Mouse (Mus musculus): ENCODE measurements around the gene Itm2a. TPM values are rescaled to one million over a fixed set of nuclear protein-coding genes. Genes with fewer than 3 reads are reported as not detected.

Gene Itm2a
- polyA plus RNA-seq (2014; fragmentation: Nextera tagmentation; extraction: Ambion mirVana): 66.7 and 141 TPM in 2 replicates

DNA sequence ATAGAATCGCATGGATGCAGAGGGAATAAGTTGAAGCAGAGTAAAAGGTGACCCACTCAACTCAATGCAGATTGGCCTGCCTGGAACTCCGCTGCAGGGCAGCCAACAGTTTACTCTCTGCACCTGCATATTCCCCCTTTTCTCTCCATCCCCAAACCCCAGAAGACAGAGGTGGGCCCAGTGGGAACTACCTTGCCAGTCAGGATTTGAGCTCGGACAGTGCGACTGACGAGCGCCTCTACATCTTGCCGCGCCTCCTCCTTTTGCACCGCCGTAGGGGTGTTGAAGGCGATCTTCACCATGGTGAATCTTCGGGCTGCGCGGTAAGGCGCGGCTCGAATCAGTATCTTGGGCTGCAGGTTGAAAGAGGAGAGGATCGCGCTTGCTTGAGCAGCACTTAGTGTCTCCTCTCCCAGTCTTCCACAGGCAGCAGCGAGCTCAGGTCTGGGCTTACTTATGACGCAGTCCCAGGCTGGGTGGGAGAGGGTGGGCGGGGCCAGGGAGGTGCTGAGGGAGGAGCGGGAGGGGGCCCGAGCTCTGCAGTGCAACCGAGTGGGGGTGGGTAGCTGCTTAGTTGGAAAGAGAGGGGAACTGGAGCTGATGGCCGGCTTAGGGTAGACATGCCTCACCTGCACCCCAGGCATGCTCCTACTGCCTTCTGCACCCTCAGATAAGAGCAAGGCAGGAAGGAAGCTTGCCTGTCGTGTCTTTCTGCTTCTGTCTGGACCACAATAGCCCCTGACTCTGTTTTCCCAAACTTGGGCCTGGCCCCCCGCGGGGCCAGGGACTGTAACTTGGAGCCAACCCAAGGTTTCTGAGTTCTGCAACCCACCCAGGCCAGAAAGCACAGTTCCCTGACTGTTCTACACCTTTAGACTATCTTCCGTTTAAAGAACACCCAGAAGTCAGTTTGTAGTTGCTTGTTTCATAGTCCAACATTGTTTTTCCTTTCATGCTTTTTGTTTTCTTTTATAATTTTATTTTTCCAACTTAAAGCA is at the start of gene Itm2a:
Itm2a (minus strand) TSS at position 462 of the 998 bp plus-strand sequence.
- DNase-seq: peak; percentile 67
- 23% methylated on average over 30 of the region's 30 CpGs for WGBS
- no peaks in the 10 kb centered on the region for H3K4me1 ChIP-seq (ENCODE audit: control insufficient read depth, insufficient read depth, low read length)
- H3K36me3 ChIP-seq (ENCODE audit: control insufficient read depth, insufficient read depth, low read length): no peaks in the 10 kb centered on the region
- H3K27me3 ChIP-seq (ENCODE audit: control insufficient read depth, insufficient read depth, low read length): no peaks in the 10 kb centered on the region
- H3K4me3 ChIP-seq (replicated peaks; ENCODE audit: low read depth, low read length): peak within 1 kb of the TSS; percentile 45
- peak within 1 kb of the TSS; percentile 71 for H3K4me2 ChIP-seq (ENCODE audit: low read length)
- no peaks in the 10 kb centered on the region for H3K9me3 ChIP-seq (ENCODE audit: control insufficient read depth, low read length)
- peak within 1 kb of the TSS; percentile 43 for H3K9ac ChIP-seq (replicated peaks; ENCODE audit: low read length)
- H3K27ac ChIP-seq (replicated peaks; ENCODE audit: low read depth, low read length): peak within 1 kb of the TSS; percentile 32; the same call in 1 of the 2 replicates
- ATAC-seq (ENCODE audit: low FRiP score, low TSS enrichment): peak; percentile 92

DNA sequence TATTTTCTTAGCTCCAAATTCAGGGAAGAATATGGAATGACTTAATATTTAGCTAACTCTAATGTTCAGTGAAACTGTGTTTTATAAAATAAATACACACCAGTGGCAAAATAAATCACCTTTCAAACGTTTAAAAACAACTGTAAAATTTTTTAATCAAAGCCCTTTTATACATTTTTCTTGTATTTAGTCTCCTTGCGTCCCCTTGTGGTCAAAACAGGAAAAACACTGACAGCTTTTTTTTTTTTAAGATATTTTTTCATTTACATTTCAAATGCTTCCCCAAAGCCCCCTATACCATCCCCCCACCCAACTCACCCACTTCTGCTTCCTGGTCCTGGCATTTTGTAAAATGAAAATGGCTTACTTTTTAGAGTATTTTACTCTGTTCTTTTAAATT is 32.7 kb upstream of the Itm2a start:
- DNase-seq: peak; percentile 44
- Histone ChIP-seq H3K27ac (replicated peaks; ENCODE audit: low read depth, low read length) (no peak overlapping the region), H3K9me3 (ENCODE audit: control insufficient read depth, low read length) (no peaks in the 10 kb centered on the region), H3K36me3 (ENCODE audit: control insufficient read depth, insufficient read depth, low read length) (no peaks in the 10 kb centered on the region), H3K4me2 (ENCODE audit: low read length) (no peak overlapping the region), H3K4me3 (replicated peaks; ENCODE audit: low read depth, low read length) (no peak overlapping the region), H3K9ac (replicated peaks; ENCODE audit: low read length) (no peak overlapping the region), H3K4me1 (ENCODE audit: control insufficient read depth, insufficient read depth, low read length) (no peaks in the 10 kb centered on the region), H3K27me3 (ENCODE audit: control insufficient read depth, insufficient read depth, low read length) (no peaks in the 10 kb centered on the region)
- ATAC-seq (ENCODE audit: low FRiP score, low TSS enrichment): no peak
- 5% methylated on average over 2 of the region's 2 CpGs for WGBS

DNA sequence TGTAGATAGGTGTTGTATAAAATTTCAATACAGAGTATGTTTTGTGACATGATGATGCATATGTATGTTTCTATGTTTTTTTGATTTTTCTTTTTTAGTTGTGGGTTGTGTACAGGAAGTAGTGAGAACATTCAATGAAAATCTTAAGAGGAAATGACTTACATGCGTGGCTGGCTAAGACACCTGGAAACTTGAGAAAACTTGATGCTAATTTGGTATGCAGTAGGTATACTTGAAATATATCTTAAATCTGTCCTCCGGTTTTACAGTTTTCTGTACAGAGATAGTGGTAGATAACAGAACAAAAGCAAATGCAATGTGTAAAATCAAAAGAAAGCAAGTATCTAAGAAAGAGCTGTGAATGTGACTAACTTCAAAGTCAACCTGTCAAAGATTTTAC is 18.1 kb upstream of the Itm2a start:
- H3K4me3 ChIP-seq (replicated peaks; ENCODE audit: low read depth, low read length): no peak overlapping the region
- H3K36me3 ChIP-seq (ENCODE audit: control insufficient read depth, insufficient read depth, low read length): no peaks in the 10 kb centered on the region
- DNase-seq: no peak
- WGBS: 89% methylated on average over 2 of the region's 2 CpGs
- H3K9me3 ChIP-seq (ENCODE audit: control insufficient read depth, low read length): no peaks in the 10 kb centered on the region
- no peak overlapping the region for H3K4me2 ChIP-seq (ENCODE audit: low read length)
- no peak overlapping the region for H3K27ac ChIP-seq (replicated peaks; ENCODE audit: low read depth, low read length)
- H3K27me3 ChIP-seq (ENCODE audit: control insufficient read depth, insufficient read depth, low read length): no peaks in the 10 kb centered on the region
- no peak overlapping the region for H3K9ac ChIP-seq (replicated peaks; ENCODE audit: low read length)
- H3K4me1 ChIP-seq (ENCODE audit: control insufficient read depth, insufficient read depth, low read length): no peaks in the 10 kb centered on the region
- no peak for ATAC-seq (ENCODE audit: low FRiP score, low TSS enrichment)

DNA sequence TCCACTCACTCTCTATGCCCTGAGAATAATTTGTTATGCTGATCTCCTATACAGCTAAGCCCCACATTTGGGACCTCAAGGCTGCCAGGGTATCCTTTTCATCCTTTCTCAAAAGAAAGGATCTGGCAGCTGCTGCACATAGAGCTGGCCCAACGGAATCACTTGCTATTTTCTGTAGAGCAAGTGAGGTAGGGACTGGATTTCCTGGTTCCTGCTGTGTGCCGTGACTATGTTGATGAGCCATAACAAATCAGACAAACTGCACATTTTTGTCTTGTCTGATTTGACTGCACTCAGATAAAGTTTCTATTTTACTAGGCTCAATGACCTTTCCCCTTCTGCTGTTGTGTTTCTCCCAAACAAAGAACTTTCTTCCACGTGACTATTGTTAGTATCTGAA is 14.2 kb upstream of the Itm2a start:
- Histone ChIP-seq H3K4me1 (ENCODE audit: control insufficient read depth, insufficient read depth, low read length) (no peaks in the 10 kb centered on the region), H3K9me3 (ENCODE audit: control insufficient read depth, low read length) (no peaks in the 10 kb centered on the region), H3K9ac (replicated peaks; ENCODE audit: low read length) (no peak overlapping the region), H3K4me3 (replicated peaks; ENCODE audit: low read depth, low read length) (no peak overlapping the region), H3K27me3 (ENCODE audit: control insufficient read depth, insufficient read depth, low read length) (no peaks in the 10 kb centered on the region), H3K27ac (replicated peaks; ENCODE audit: low read depth, low read length) (no peak overlapping the region), H3K4me2 (ENCODE audit: low read length) (no peak overlapping the region), H3K36me3 (ENCODE audit: control insufficient read depth, insufficient read depth, low read length) (no peaks in the 10 kb centered on the region)
- DNase-seq: peak; percentile 23
- WGBS: 23% methylated on average over 3 of the region's 3 CpGs
- no peak; the same call in 1 of the 2 replicates for ATAC-seq (ENCODE audit: low FRiP score, low TSS enrichment)

GRCm38 (mm10) chrX:107415999-107416398 is 12.8 kb upstream of the Itm2a start:
- WGBS: 73% methylated on average over 1 of the region's 1 CpGs
- Histone ChIP-seq H3K9me3 (ENCODE audit: control insufficient read depth, low read length) (no peaks in the 10 kb centered on the region), H3K27ac (replicated peaks; ENCODE audit: low read depth, low read length) (no peak overlapping the region), H3K4me3 (replicated peaks; ENCODE audit: low read depth, low read length) (no peak overlapping the region), H3K27me3 (ENCODE audit: control insufficient read depth, insufficient read depth, low read length) (no peaks in the 10 kb centered on the region), H3K9ac (replicated peaks; ENCODE audit: low read length) (no peak overlapping the region), H3K36me3 (ENCODE audit: control insufficient read depth, insufficient read depth, low read length) (no peaks in the 10 kb centered on the region), H3K4me2 (ENCODE audit: low read length) (no peak overlapping the region), H3K4me1 (ENCODE audit: control insufficient read depth, insufficient read depth, low read length) (no peaks in the 10 kb centered on the region)
- no peak for ATAC-seq (ENCODE audit: low FRiP score, low TSS enrichment)
- no peak for DNase-seq

DNA sequence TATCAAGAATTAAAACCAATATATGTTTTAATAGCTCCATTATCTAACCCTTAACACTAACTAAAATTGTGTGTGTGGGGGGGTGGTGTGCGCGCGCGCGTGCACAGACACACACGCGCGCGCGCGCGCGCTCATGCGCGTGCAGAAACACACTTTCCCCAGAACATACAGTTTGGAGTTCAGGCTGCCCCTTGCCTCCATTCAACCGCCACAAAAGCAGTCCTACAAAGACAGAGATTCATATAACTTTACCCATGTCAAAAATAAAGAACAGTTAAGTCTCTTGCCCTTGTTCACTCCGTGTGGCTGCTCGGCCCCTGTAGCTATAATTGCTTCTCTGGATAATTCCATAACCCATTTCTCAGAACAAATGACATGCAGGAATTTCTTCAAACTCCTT is 695 bp downstream of the Itm2a start:
- peak overlapping the region; percentile 43; the same call in 1 of the 2 replicates for H3K9ac ChIP-seq (replicated peaks; ENCODE audit: low read length)
- H3K4me1 ChIP-seq (ENCODE audit: control insufficient read depth, insufficient read depth, low read length): no peaks in the 10 kb centered on the region
- no peaks in the 10 kb centered on the region for H3K36me3 ChIP-seq (ENCODE audit: control insufficient read depth, insufficient read depth, low read length)
- no peaks in the 10 kb centered on the region for H3K9me3 ChIP-seq (ENCODE audit: control insufficient read depth, low read length)
- DNase-seq (peak; percentile 63), ATAC-seq (ENCODE audit: low FRiP score, low TSS enrichment) (peak; percentile 17; the same call in 1 of the 2 replicates)
- WGBS: 24% methylated on average over 18 of the region's 18 CpGs
- H3K27me3 ChIP-seq (ENCODE audit: control insufficient read depth, insufficient read depth, low read length): no peaks in the 10 kb centered on the region
- H3K4me2 ChIP-seq (ENCODE audit: low read length): peak overlapping the region; percentile 71
- H3K4me3 ChIP-seq (replicated peaks; ENCODE audit: low read depth, low read length): peak overlapping the region; percentile 45
- H3K27ac ChIP-seq (replicated peaks; ENCODE audit: low read depth, low read length): 0 out of 2 replicates have a peak overlapping the region, but pooled peaks have one; percentile 32

- ATAC-seq (ENCODE audit: low FRiP score, low TSS enrichment) (no peak), DNase-seq (no peak)
- no peaks in the 10 kb centered on the region for H3K36me3 ChIP-seq (ENCODE audit: control insufficient read depth, insufficient read depth, low read length)
- no peak overlapping the region for H3K9ac ChIP-seq (replicated peaks; ENCODE audit: low read length)
- no peaks in the 10 kb centered on the region for H3K4me1 ChIP-seq (ENCODE audit: control insufficient read depth, insufficient read depth, low read length)
- no peak overlapping the region for H3K4me3 ChIP-seq (replicated peaks; ENCODE audit: low read depth, low read length)
- no peaks in the 10 kb centered on the region for H3K9me3 ChIP-seq (ENCODE audit: control insufficient read depth, low read length)
- H3K27ac ChIP-seq (replicated peaks; ENCODE audit: low read depth, low read length): no peak overlapping the region
- H3K27me3 ChIP-seq (ENCODE audit: control insufficient read depth, insufficient read depth, low read length): no peaks in the 10 kb centered on the region
- no peak overlapping the region for H3K4me2 ChIP-seq (ENCODE audit: low read length)
- WGBS: 88% methylated on average over 8 of the region's 8 CpGs
These were observed 4.1 kb downstream of the Itm2a start for GRCm38 (mm10) chrX:107399087-107399486.

DNA sequence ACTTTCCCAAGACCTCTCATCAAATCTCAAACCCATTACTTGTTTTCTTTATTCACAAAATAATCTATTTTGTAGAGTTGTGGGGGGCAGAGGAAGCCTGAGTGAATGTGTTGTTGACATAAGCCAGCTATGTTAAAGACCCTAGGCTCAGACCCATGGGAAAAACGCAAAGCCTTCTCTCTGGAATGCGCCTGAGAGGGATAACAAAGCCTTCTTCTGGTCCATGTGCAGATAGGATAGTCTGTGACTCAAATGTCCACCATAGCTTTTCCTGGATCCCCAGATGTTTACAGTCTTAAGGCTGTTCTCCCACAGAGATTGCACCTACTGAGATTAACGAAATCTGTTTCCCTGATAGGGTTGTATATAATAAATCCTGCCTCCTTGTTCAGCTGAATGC is 9.9 kb downstream of the Itm2a start:
- DNase-seq: no peak
- no peak overlapping the region for H3K27ac ChIP-seq (replicated peaks; ENCODE audit: low read depth, low read length)
- H3K4me1 ChIP-seq (ENCODE audit: control insufficient read depth, insufficient read depth, low read length): no peaks in the 10 kb centered on the region
- no peaks in the 10 kb centered on the region for H3K36me3 ChIP-seq (ENCODE audit: control insufficient read depth, insufficient read depth, low read length)
- WGBS: 59% methylated on average over 3 of the region's 3 CpGs
- no peak overlapping the region for H3K9ac ChIP-seq (replicated peaks; ENCODE audit: low read length)
- H3K27me3 ChIP-seq (ENCODE audit: control insufficient read depth, insufficient read depth, low read length): no peaks in the 10 kb centered on the region
- H3K4me2 ChIP-seq (ENCODE audit: low read length): no peak overlapping the region
- ATAC-seq (ENCODE audit: low FRiP score, low TSS enrichment): no peak
- H3K9me3 ChIP-seq (ENCODE audit: control insufficient read depth, low read length): no peaks in the 10 kb centered on the region
- H3K4me3 ChIP-seq (replicated peaks; ENCODE audit: low read depth, low read length): no peak overlapping the region

- ATAC-seq (ENCODE audit: low FRiP score, low TSS enrichment): no peak
These were observed 27.8 kb downstream of the Itm2a start for GRCm38 (mm10) chrX:107375329-107375728.

More at GRCm38 (mm10) chrX:107375329-107375728, 27.8 kb downstream of the Itm2a start:
- Histone ChIP-seq H3K4me2 (ENCODE audit: low read length) (no peak overlapping the region), H3K9me3 (ENCODE audit: control insufficient read depth, low read length) (no peaks in the 10 kb centered on the region), H3K36me3 (ENCODE audit: control insufficient read depth, insufficient read depth, low read length) (no peaks in the 10 kb centered on the region), H3K27ac (replicated peaks; ENCODE audit: low read depth, low read length) (no peak overlapping the region), H3K4me3 (replicated peaks; ENCODE audit: low read depth, low read length) (no peak overlapping the region), H3K27me3 (ENCODE audit: control insufficient read depth, insufficient read depth, low read length) (no peaks in the 10 kb centered on the region), H3K4me1 (ENCODE audit: control insufficient read depth, insufficient read depth, low read length) (no peaks in the 10 kb centered on the region), H3K9ac (replicated peaks; ENCODE audit: low read length) (no peak overlapping the region)
- WGBS: 90% methylated on average over 1 of the region's 1 CpGs
- no peak for DNase-seq

All from midbrain, embryonic 14.5 days (tissue).